Mouse (Mus musculus) ES-Bruce4 (cell line): ENCODE data around the gene Kif26a.

ENCODE experiments used
- CTCF ChIP-seq: IDR thresholded peaks from one replicate; pipeline ENCODE4 v1.8.1; 2011; ENCODE audit warnings: low read depth, low read length
- EP300 ChIP-seq: IDR thresholded peaks from 2 replicates; pipeline ENCODE4 v1.6.1; 2011; ENCODE audit warnings: low read depth, low read length; ENCODE audit not compliant: insufficient read depth
- POLR2A ChIP-seq: IDR thresholded peaks from one replicate; pipeline ENCODE4 v1.8.1; 2011; ENCODE audit warnings: low read length; ENCODE audit not compliant: insufficient read depth

DNA sequence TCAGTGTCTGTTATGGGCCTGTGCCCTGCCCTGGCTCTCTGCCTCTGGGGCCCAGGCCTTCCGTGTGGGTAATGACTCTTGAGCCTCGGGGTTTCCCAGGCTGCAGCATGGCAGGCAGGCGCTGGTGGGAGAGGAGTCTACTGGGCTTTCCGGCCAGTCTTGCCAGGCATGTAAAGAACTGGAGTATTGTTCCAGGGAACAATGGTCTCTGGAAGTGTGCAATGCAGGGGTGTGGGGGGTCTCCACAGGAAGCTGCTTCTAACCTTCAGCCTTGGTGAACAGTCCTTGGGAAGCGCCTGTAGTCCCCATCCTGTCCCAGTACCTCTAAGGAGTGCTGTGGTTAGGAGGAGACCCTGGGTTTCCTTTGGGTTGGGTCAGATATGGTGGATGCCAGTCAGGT is 1.4 kb downstream of the Kif26a start:
- TF ChIP-seq EP300 (no peak), CTCF (no peak), POLR2A (no peak)
